Mouse (Mus musculus) MEL (cell line): ENCODE data around the gene Serpinf1. TPM values are rescaled to one million over a fixed set of nuclear protein-coding genes. Genes with fewer than 3 reads are reported as not detected.

Source experiments
- DNase-seq: peaks from one replicate; pipeline ENCODE4 v3.0.0; 2011; ENCODE audit warnings: low read depth, low spot score
- H3K27ac ChIP-seq: 2 replicates; pipeline ENCODE4 v1.5.1; 2012; ENCODE audit warnings: low read depth, mild to moderate bottlenecking, control low read depth, low read length, moderate library complexity; ENCODE audit not compliant: control insufficient read depth
- H3K27me3 ChIP-seq, 2 experiments: fragments of 150-350 bp in 1 of 2; sonication (generic) in 1 of 2; 2 replicates each; pipeline ENCODE4 v1.6.1; 2012; ENCODE audit warnings: low read length in 2 of 2, mild to moderate bottlenecking in 2 of 2, improper control_type of control experiment in 1 of 2, moderate library complexity in 1 of 2; ENCODE audit not compliant: insufficient read depth in 2 of 2, control insufficient read depth in 1 of 2
- H3K36me3 ChIP-seq, 2 experiments: 2 replicates each; pipeline ENCODE4 v1.6.1; 2012 to 2014; ENCODE audit warnings: low read length in 2 of 2, improper control_type of control experiment in 1 of 2, inconsistent platforms in 1 of 2, mild to moderate bottlenecking in 1 of 2; ENCODE audit not compliant: insufficient read depth in 2 of 2, control insufficient read depth in 1 of 2
- H3K4me1 ChIP-seq, 2 experiments: fragments of 150-350 bp in 1 of 2; sonication (generic) in 1 of 2; 2 replicates each; pipeline ENCODE4 v1.6.1; 2012; ENCODE audit warnings: low read length in 2 of 2, improper control_type of control experiment in 1 of 2, mild to moderate bottlenecking in 1 of 2; ENCODE audit not compliant: insufficient read depth in 2 of 2, control insufficient read depth in 1 of 2
- H3K4me3 ChIP-seq, 2 experiments: fragments of 150-350 bp in 1 of 2; sonication (generic) in 1 of 2; 2 replicates each; pipeline ENCODE4 v1.5.1; 2012; ENCODE audit warnings: low read depth in 2 of 2, low read length in 2 of 2, mild to moderate bottlenecking in 2 of 2, moderate library complexity in 2 of 2, control low read depth in 1 of 2, improper control_type of control experiment in 1 of 2; ENCODE audit not compliant: control insufficient read depth in 1 of 2, insufficient read depth in 1 of 2
- H3K79me2 ChIP-seq: 2 replicates; pipeline ENCODE4 v1.6.1; 2012; ENCODE audit warnings: mild to moderate bottlenecking, low read length, moderate library complexity; ENCODE audit not compliant: control insufficient read depth, poor library complexity, insufficient read depth
- H3K9ac ChIP-seq: 2 replicates; pipeline ENCODE4 v1.6.1; 2012; ENCODE audit warnings: low read depth, mild to moderate bottlenecking, control low read depth, low read length, moderate library complexity; ENCODE audit not compliant: control insufficient read depth, poor library complexity, severe bottlenecking
- H3K9me3 ChIP-seq: fragments of 150-350 bp; sonication (generic); replicated peaks from 2 replicates; pipeline ENCODE4 v1.6.1; 2012; ENCODE audit warnings: mild to moderate bottlenecking, low read length, improper control_type of control experiment, moderate library complexity; ENCODE audit not compliant: insufficient read depth
- CHD1 ChIP-seq: IDR thresholded peaks from 2 replicates; pipeline ENCODE4 v1.6.1; 2012; ENCODE audit warnings: low read depth, mild to moderate bottlenecking, inconsistent platforms, low read length, improper control_type of control experiment
- CHD2 ChIP-seq: IDR thresholded peaks from 2 replicates; pipeline ENCODE4 v1.6.1; 2011; ENCODE audit warnings: low read length, improper control_type of control experiment
- CTCF ChIP-seq, 3 experiments: IDR thresholded peaks in 2 of 3; conservative IDR thresholded peaks in 1 of 3; 2 replicates each; pipeline ENCODE4 v1.5.1; 2011 to 2012; ENCODE audit warnings: low read length in 3 of 3, low read depth in 2 of 3, mild to moderate bottlenecking in 2 of 3, improper control_type of control experiment in 1 of 3, inconsistent platforms in 1 of 3, mixed read lengths in 1 of 3, moderate library complexity in 1 of 3; ENCODE audit not compliant: control insufficient read depth in 1 of 3, insufficient read depth in 1 of 3, poor library complexity in 1 of 3, severe bottlenecking in 1 of 3
- E2F4 ChIP-seq: IDR thresholded peaks from 2 replicates; pipeline ENCODE4 v1.6.1; 2011; ENCODE audit warnings: low read depth, low read length, improper control_type of control experiment, borderline replicate concordance
- ELF1 ChIP-seq: IDR thresholded peaks from 2 replicates; pipeline ENCODE4 v1.6.1; 2014; ENCODE audit warnings: low read depth, mild to moderate bottlenecking, inconsistent platforms, low read length, improper control_type of control experiment, moderate library complexity
- EP300 ChIP-seq, 2 experiments: IDR thresholded peaks; 2 replicates each; pipeline ENCODE4 v1.6.1; 2011; ENCODE audit warnings: improper control_type of control experiment in 2 of 2, low read length in 2 of 2, low read depth in 1 of 2, mild to moderate bottlenecking in 1 of 2
- ETS1 ChIP-seq: IDR thresholded peaks from 2 replicates; pipeline ENCODE4 v1.6.1; 2012; ENCODE audit warnings: low read depth, mild to moderate bottlenecking, inconsistent platforms, low read length, improper control_type of control experiment, moderate library complexity
- GABPA ChIP-seq: IDR thresholded peaks from 2 replicates; pipeline ENCODE4 v1.6.1; 2012; ENCODE audit warnings: low read depth, mild to moderate bottlenecking, inconsistent platforms, low read length, improper control_type of control experiment, moderate library complexity
- HCFC1 ChIP-seq: IDR thresholded peaks from 2 replicates; pipeline ENCODE4 v1.6.1; 2012; ENCODE audit warnings: low read depth, mild to moderate bottlenecking, inconsistent platforms, low read length, improper control_type of control experiment, moderate library complexity
- JUND ChIP-seq: IDR thresholded peaks from 2 replicates; pipeline ENCODE4 v1.6.1; 2011; ENCODE audit warnings: low read depth, mild to moderate bottlenecking, improper control_type of control experiment, low read length
- MAFK ChIP-seq: IDR thresholded peaks from 2 replicates; pipeline ENCODE4 v1.6.1; 2011; ENCODE audit warnings: low read depth, mild to moderate bottlenecking, low read length, improper control_type of control experiment, borderline replicate concordance
- MAX ChIP-seq: IDR thresholded peaks from 2 replicates; pipeline ENCODE4 v1.6.1; 2011; ENCODE audit warnings: low read length, improper control_type of control experiment
- MAZ ChIP-seq: IDR thresholded peaks from 2 replicates; pipeline ENCODE4 v1.6.1; 2012; ENCODE audit warnings: low read depth, mild to moderate bottlenecking, inconsistent platforms, low read length, improper control_type of control experiment
- MXI1 ChIP-seq: IDR thresholded peaks from 2 replicates; pipeline ENCODE4 v1.6.1; 2011; ENCODE audit warnings: mild to moderate bottlenecking, low read depth, low read length, improper control_type of control experiment
- MYB ChIP-seq: IDR thresholded peaks from 2 replicates; pipeline ENCODE4 v1.6.1; 2011; ENCODE audit warnings: mild to moderate bottlenecking, low read depth, low read length, improper control_type of control experiment
- MYC ChIP-seq: IDR thresholded peaks from 2 replicates; pipeline ENCODE4 v1.6.1; 2011; ENCODE audit warnings: low read depth, mild to moderate bottlenecking, low read length, improper control_type of control experiment, moderate library complexity
- NELFE ChIP-seq: IDR thresholded peaks from 2 replicates; pipeline ENCODE4 v1.6.1; 2011; ENCODE audit warnings: low read depth, low read length, improper control_type of control experiment
- POLR2AphosphoS2 ChIP-seq: IDR thresholded peaks from 2 replicates; pipeline ENCODE4 v1.6.1; 2011; ENCODE audit warnings: low read length, improper control_type of control experiment
- POLR2AphosphoS5 ChIP-seq: IDR thresholded peaks from 2 replicates; pipeline ENCODE4 v1.6.1; 2012; ENCODE audit warnings: low read depth, borderline replicate concordance, mild to moderate bottlenecking, inconsistent platforms, low read length, moderate library complexity, mixed read lengths
- RAD21 ChIP-seq: IDR thresholded peaks from 2 replicates; pipeline ENCODE4 v1.6.1; 2011; ENCODE audit warnings: mild to moderate bottlenecking, low read depth, low read length, improper control_type of control experiment
- RCOR1 ChIP-seq: IDR thresholded peaks from 2 replicates; pipeline ENCODE4 v1.6.1; 2012; ENCODE audit warnings: low read depth, mild to moderate bottlenecking, inconsistent platforms, low read length, improper control_type of control experiment
- SMC3 ChIP-seq: IDR thresholded peaks from 2 replicates; pipeline ENCODE4 v1.6.1; 2011; ENCODE audit warnings: low read depth, low read length, improper control_type of control experiment
- TCF12 ChIP-seq: IDR thresholded peaks from 2 replicates; pipeline ENCODE4 v1.6.1; 2014; ENCODE audit warnings: low read depth, mild to moderate bottlenecking, inconsistent platforms, low read length, improper control_type of control experiment, moderate library complexity
- UBTF ChIP-seq: IDR thresholded peaks from 2 replicates; pipeline ENCODE4 v1.6.1; 2012; ENCODE audit warnings: low read depth, mild to moderate bottlenecking, inconsistent platforms, low read length, improper control_type of control experiment, moderate library complexity, borderline replicate concordance; ENCODE audit not compliant: insufficient read depth
- USF1 ChIP-seq: IDR thresholded peaks from 2 replicates; pipeline ENCODE4 v1.6.1; 2014; ENCODE audit warnings: low read depth, mild to moderate bottlenecking, inconsistent platforms, low read length, improper control_type of control experiment, moderate library complexity
- ZKSCAN1 ChIP-seq: IDR thresholded peaks from 2 replicates; pipeline ENCODE4 v1.6.1; 2012; ENCODE audit warnings: low read depth, mild to moderate bottlenecking, inconsistent platforms, low read length, improper control_type of control experiment, moderate library complexity
- ZMIZ1 ChIP-seq: IDR thresholded peaks from 2 replicates; pipeline ENCODE4 v1.6.1; 2012; ENCODE audit warnings: low read depth, mild to moderate bottlenecking, inconsistent platforms, low read length, improper control_type of control experiment, moderate library complexity
- polyA plus RNA-seq, 2 experiments: library from polyadenylated mRNA; stranded (reverse) in 1 of 2; unstranded in 1 of 2; fragments of >175 nt in 1 of 2; fragments of >200 nt in 1 of 2; gene quantifications; 2 replicates each; pipeline versions ENCODE4 v1.2.1 to v1.2.4; 2012; ENCODE audit warnings: low replicate concordance in 2 of 2, low read depth in 1 of 2; ENCODE audit not compliant: insufficient read length in 2 of 2, insufficient read depth in 1 of 2, missing spikeins in 1 of 2
- total RNA-seq: library from RNA; depleted of rRNA; stranded (reverse); fragments of 300-350 nt; gene quantifications from 2 replicates; pipeline ENCODE4 v1.2.3, GENCODE M21; 2012

The Serpinf1 gene
- total and polyA plus RNA-seq, 3 experiments, result 0.36 TPM; not detected in 2

DNA sequence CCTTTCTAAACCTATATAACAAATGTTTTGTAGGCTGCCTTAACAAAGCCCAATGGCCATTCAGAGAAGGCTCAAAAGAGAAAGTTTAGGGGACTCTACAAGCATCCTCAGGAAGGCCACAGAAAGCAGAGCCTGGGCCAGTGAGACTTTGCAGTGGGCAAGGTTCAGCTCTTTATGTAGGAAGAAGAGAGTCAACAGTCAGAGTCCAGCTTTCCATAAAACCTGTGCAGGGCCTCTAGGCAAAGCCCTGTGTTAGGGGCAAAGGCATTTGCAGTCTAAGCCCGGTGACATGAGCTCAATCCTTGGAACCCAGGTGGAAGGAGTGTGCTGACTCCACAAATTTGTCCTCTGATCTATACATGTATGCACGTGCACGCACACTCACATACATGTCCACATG, 2.0 kb upstream of the Serpinf1 start:
- Histone ChIP-seq H3K36me3 (peaks cover 0 to 2% of the 10 kb centered on the region in 2 experiments; a peak in 1 of 4 replicates), H3K27ac (no peak overlapping the region), H3K4me1 (peaks cover 0 to 10% of the 10 kb centered on the region in 2 experiments; a peak in 2 of 4 replicates), H3K9ac (no peak overlapping the region), H3K79me2 (no peaks in the 10 kb centered on the region), H3K9me3 (no peaks in the 10 kb centered on the region), H3K4me3 (no peak overlapping the region), H3K27me3 (no peaks in the 10 kb centered on the region)
- TF ChIP-seq UBTF, result no peak
- no peak for TF ChIP-seq CHD1
- TF ChIP-seq CHD2, result no peak
- no peak for TF ChIP-seq JUND
- no peak for TF ChIP-seq ZMIZ1
- no peak for TF ChIP-seq MAX
- TF ChIP-seq TCF12, result no peak
- TF ChIP-seq GABPA, result no peak
- TF ChIP-seq USF1, result no peak
- no peak for TF ChIP-seq MYB
- TF ChIP-seq CTCF (IDR thresholded peaks at IDR 0.05 in 2 of 3, conservative IDR thresholded peaks at IDR 0.05 in 1 of 3; ENCODE audit: control insufficient read depth in 1 of 3, insufficient read depth in 1 of 3, low read depth in 2 of 3, low read length in 3 of 3, poor library complexity in 1 of 3, severe bottlenecking in 1 of 3), result no peak
- no peak for TF ChIP-seq MYC
- no peak for TF ChIP-seq POLR2AphosphoS5
- no peak for TF ChIP-seq MXI1
- no peak for TF ChIP-seq ZKSCAN1
- no peak for TF ChIP-seq RAD21
- no peak for TF ChIP-seq HCFC1
- no peak for TF ChIP-seq ETS1
- no peak for TF ChIP-seq MAZ
- no peak for TF ChIP-seq MAFK
- no peak for DNase-seq

DNA sequence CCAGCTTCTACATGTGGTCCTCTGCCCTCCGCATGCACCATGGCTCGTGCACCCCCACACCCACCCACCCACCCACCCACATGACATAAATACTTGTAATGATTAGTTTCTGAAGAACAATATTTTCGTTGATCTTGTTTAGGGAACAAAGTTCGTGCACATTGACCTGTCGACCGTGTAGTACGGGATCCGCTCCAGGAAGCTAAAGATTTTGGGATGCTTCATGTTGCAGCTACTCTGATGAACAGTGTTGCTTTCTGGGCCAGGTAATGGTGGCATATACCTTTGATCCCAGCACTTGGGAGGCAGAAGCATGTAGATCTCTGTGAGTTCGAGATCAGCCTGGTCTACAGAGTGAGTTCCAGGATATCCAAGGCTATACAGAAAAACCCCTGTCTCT, 1.5 kb upstream of the Serpinf1 start:
- DNase-seq, result no peak
- H3K27ac ChIP-seq, result no peak overlapping the region
- H3K4me1 ChIP-seq, result peaks cover 0 to 6% of the 10 kb centered on the region in 2 experiments; a peak in 2 of 4 replicates
- no peak overlapping the region for H3K9ac ChIP-seq
- no peaks in the 10 kb centered on the region for H3K9me3 ChIP-seq
- TF ChIP-seq ETS1, result no peak
- TF ChIP-seq ELF1, result no peak
- TF ChIP-seq HCFC1, result no peak
- no peak for TF ChIP-seq MYB
- no peak for TF ChIP-seq UBTF
- no peak for TF ChIP-seq CHD1
- TF ChIP-seq EP300 (IDR thresholded peaks at IDR 0.05; ENCODE audit: low read depth in 1 of 2, low read length in 2 of 2), result no peak
- no peak for TF ChIP-seq E2F4
- TF ChIP-seq ZMIZ1, result no peak
- TF ChIP-seq USF1, result no peak
- TF ChIP-seq RCOR1, result no peak
- no peak for TF ChIP-seq POLR2AphosphoS2
- TF ChIP-seq SMC3, result no peak
- TF ChIP-seq NELFE, result no peak
- no peak overlapping the region for H3K4me3 ChIP-seq
- no peaks in the 10 kb centered on the region for H3K27me3 ChIP-seq
- peaks cover 0 to 2% of the 10 kb centered on the region in 2 experiments; a peak in 1 of 4 replicates for H3K36me3 ChIP-seq
- H3K79me2 ChIP-seq, result no peaks in the 10 kb centered on the region
